Mouse (Mus musculus) hindbrain, embryonic 10.5 days (tissue): Measurements from ENCODE around the gene Nf1. TPM values are rescaled to one million over a fixed set of nuclear protein-coding genes. Genes with fewer than 3 reads are reported as not detected.

Experiments used
- DNase-seq: peaks from one replicate; pipeline ENCODE4 v3.0.0-alpha.2; 2017; ENCODE audit warnings: low spot score
- H3K27ac ChIP-seq: fragments of 300-500 bp; sonication (generic); 2 replicates; pipeline ENCODE4 v1.5.1; 2016; ENCODE audit warnings: mild to moderate bottlenecking, moderate library complexity
- H3K27me3 ChIP-seq: fragments of 300-500 bp; sonication (generic); 2 replicates; pipeline ENCODE4 v1.6.1; 2016; ENCODE audit warnings: mild to moderate bottlenecking; ENCODE audit not compliant: poor library complexity, insufficient read depth, severe bottlenecking
- H3K36me3 ChIP-seq: fragments of 300-500 bp; sonication (generic); 2 replicates; pipeline ENCODE4 v1.6.1; 2016; ENCODE audit warnings: mild to moderate bottlenecking, moderate library complexity
- H3K4me1 ChIP-seq: fragments of 300-500 bp; sonication (generic); replicated peaks from 2 replicates; pipeline ENCODE4 v1.6.1; 2016; ENCODE audit warnings: mild to moderate bottlenecking
- H3K4me3 ChIP-seq: fragments of 300-500 bp; sonication (generic); 2 replicates; pipeline ENCODE4 v1.5.1; 2016; ENCODE audit warnings: mild to moderate bottlenecking, moderate library complexity
- H3K9me3 ChIP-seq: fragments of 300-500 bp; sonication (generic); 2 replicates; pipeline ENCODE4 v1.6.1; 2016; ENCODE audit warnings: mild to moderate bottlenecking, moderate library complexity
- WGBS: fragments of 180-500 bp; shearing (Covaris S2); methylation state at CpG from one replicate; pipeline ENCODE4 v1.1.7; 2016; 5-methylcytosine and 5-hydroxymethylcytosine counted together
- polyA plus RNA-seq: library from polyadenylated mRNA; unstranded; fragments of >200 nt; fragmentation: Nextera tagmentation; extraction: Ambion mirVana; gene quantifications from 2 replicates; pipeline ENCODE4 v1.2.1, GENCODE M21; 2016

The Nf1 gene
- polyA plus RNA-seq, 1 experiment from 2014 or later: 5.5 TPM

DNA sequence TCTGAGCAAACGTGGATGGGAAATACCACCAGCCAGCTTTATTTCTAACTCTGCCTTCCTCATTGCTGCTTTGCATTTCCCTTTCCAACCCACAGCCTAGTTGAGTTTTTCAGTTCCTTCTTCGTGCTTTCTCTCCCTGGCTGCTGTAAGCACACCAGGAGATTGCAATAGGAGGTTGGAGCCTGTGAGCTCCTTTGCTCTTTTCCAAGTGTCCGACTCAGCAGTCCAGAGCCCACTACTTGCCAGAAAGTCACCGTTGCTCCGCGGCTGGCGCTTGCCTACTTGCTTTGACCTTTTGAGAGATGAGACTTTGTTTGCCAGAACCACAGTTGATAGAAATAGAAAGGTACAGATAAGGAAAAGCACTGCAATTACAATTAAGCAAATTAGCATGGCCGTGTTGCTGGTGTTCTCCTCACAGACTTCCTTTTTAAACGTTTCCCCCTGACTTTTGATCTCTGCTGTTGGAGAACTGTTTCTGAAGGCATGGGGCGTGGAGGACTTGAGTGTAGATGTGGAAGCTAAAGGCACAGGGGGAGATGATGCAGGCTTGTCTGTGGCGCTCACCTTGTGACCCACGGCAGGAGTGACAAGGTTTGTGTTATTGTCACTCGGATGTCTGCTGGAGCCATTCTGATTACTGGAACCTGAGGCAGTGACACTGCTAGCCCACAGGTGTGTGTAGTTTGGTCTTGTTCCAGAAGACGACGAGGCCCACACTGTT, 187.7 kb downstream of the Nf1 start:
- Histone ChIP-seq H3K27me3 (no peaks in the 10 kb centered on the region), H3K36me3 (peaks cover 52% of the 10 kb centered on the region), H3K4me1 (no peaks in the 10 kb centered on the region), H3K9me3 (no peaks in the 10 kb centered on the region), H3K4me3 (no peak overlapping the region), H3K27ac (no peak overlapping the region)
- 85% methylated on average over 15 of the region's 15 CpGs for WGBS
- no peak for DNase-seq

DNA sequence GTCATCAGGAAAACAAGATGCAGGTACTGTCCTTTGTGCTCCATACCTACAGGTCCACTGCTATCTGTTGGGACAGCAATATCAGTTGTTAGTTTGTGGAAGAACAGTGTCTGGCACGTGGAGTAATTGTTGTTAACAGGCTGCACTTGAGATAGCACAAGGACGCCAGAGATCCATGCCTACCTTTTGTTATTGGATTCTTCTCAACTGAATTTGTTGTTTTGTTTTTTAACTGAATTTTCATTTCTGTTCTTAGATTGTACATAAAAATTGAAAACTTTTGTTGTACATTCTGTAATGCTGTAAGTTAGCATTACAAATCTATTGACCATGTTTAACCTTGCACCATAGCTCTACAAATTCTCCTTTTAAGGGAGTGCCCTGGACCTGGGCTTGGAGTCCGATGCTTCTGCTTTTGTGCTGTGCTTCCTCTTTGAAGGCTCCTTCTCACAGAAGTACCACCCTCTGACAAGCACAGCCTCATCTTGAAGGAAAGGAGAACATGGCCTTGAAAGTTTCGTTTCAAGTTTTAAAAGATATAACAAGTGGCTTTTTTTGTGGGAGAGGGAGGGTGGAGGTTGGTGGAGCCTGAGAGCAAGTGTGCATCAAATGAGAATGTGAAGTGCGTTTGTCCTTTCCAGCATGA, 188.4 kb downstream of the Nf1 start:
- DNase-seq: no peak

DNA sequence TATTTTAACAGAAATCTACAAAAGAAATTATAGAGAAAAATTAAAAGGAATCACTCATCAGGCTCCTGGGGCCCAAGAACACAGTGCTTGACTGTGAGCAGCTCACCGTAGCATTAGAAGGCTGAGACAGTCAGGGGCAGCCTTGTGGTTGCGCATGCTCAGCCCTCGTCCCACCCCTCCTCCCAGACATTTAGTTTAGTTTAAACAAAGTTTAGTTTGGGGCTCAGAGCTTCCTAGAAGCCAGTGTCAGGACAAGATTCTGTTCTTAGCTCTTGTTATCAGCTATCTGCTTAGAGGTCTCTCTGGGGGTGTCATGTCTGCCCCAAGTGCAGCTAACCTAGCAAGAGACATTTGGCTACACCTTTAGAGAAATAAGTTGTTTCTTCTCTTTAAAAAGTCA, 189.1 kb downstream of the Nf1 start:
- 94% methylated on average over 3 of the region's 3 CpGs for WGBS
- H3K36me3 ChIP-seq: peaks cover 59% of the 10 kb centered on the region
- no peak for DNase-seq

More for the DNA sequence above, 188.4 kb downstream of the Nf1 start:
- no peaks in the 10 kb centered on the region for H3K9me3 ChIP-seq
- WGBS: 92% methylated on average over 5 of the region's 5 CpGs
- H3K4me1 ChIP-seq: no peaks in the 10 kb centered on the region
- H3K27ac ChIP-seq: no peak overlapping the region
- H3K36me3 ChIP-seq: peaks cover 55% of the 10 kb centered on the region
- H3K4me3 ChIP-seq: no peak overlapping the region
- H3K27me3 ChIP-seq: no peaks in the 10 kb centered on the region

DNA sequence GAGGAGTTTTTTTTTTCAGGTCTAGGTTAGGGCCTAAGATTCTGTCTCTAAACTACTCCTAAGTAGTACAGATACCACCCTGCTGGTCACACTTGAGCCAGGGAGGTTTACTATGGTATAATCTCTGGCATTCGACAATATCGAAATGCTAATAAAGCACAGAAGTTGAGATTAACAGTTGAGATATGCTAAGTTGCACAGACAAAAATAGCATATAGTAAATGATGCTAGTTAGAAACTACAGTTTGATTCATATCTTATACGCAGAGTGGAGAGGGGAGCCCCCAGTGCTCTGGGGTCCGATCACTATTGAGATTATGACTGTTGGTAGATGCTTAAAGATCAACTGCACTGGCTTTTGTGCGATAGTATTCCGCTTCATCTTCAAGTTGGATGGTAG, 189.7 kb downstream of the Nf1 start:
- no peak for DNase-seq
- Histone ChIP-seq H3K4me1 (no peaks in the 10 kb centered on the region), H3K4me3 (no peak overlapping the region), H3K36me3 (peaks cover 58% of the 10 kb centered on the region), H3K27me3 (no peaks in the 10 kb centered on the region), H3K9me3 (no peaks in the 10 kb centered on the region), H3K27ac (no peak overlapping the region)
- 97% methylated on average over 6 of the region's 6 CpGs for WGBS

More for the DNA sequence above, 189.1 kb downstream of the Nf1 start:
- H3K9me3 ChIP-seq: no peaks in the 10 kb centered on the region
- H3K4me3 ChIP-seq: no peak overlapping the region
- H3K27me3 ChIP-seq: no peaks in the 10 kb centered on the region
- no peak overlapping the region for H3K27ac ChIP-seq
- H3K4me1 ChIP-seq: no peaks in the 10 kb centered on the region

DNA sequence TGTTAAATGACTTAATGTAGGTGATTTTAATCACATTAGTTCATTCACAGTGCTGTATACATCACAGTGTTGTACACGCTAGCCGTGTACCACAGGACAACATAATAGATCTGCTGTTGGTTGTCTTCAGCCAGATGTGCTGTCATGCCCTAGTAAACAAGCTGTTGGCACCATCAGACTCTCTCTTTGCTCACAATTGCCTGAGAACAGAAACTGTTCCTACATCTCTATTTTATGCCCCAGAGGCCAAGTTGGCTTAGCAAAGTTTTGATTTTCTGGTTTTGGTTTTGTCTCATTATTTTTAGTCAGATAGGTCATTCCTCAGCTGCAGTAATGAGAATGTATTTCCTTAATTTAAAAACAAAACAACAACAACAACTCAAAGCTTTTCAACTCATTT, 190.2 kb downstream of the Nf1 start:
- no peaks in the 10 kb centered on the region for H3K27me3 ChIP-seq
- DNase-seq: no peak
- no peak overlapping the region for H3K27ac ChIP-seq
- no peak overlapping the region for H3K4me3 ChIP-seq
- peaks cover 56% of the 10 kb centered on the region for H3K36me3 ChIP-seq
- H3K9me3 ChIP-seq: no peaks in the 10 kb centered on the region
- no peaks in the 10 kb centered on the region for H3K4me1 ChIP-seq
- WGBS: 89% methylated on average over 2 of the region's 2 CpGs

DNA sequence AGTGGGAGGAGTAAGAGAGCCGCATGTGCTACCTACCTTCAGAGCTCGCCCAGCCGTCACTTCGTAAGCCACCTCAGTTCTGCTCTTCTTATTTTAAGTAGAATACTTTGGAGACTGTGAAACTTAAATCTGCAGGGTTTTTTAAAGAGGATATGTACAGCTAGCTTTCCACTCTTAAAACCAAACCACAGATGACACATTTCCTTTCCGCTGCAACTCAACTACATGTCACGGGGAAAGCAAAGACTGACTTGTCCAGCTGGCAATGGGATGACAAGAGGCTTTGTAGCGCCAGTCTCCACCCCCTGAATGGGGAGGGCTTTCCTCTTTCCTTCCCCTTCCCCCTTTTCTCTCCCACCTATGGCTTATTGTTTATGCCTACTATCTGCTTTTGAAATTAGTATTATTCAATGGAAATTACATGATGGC, 190.9 kb downstream of the Nf1 start, which contains the start of the genes Evi2 and Evi2a:
Evi2 (minus strand) TSS at position 257 of the 429 bp plus-strand sequence.
Evi2a (minus strand) TSS at position 277 of the 429 bp plus-strand sequence.
- H3K36me3 ChIP-seq: peaks cover 51% of the 10 kb centered on the region
- H3K4me1 ChIP-seq: no peaks in the 10 kb centered on the region
- H3K27me3 ChIP-seq: no peaks in the 10 kb centered on the region
- H3K27ac ChIP-seq: no peak within 1 kb of the TSS
- 88% methylated on average over 7 of the region's 7 CpGs for WGBS
- no peak within 1 kb of the TSS for H3K4me3 ChIP-seq
- no peak for DNase-seq
- no peaks in the 10 kb centered on the region for H3K9me3 ChIP-seq

DNA sequence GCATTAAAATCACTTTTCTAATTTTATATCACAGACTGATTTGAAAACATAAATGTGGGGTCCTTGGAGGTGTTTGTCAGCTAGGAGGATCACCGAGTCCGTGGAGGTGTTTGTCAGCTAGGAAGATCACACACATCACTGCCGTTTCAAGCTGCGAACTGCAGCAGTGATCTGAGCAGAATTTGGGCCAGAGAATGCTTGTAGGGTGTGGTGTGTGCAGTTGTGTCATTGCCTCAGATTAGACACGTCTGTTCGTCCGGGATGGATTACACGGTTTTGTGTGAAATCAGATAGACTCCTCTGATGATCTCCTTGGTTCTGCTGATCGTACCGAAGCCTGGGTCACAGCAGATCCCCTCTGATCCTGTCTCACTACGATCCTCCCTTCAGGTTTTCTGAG, 191.3 kb downstream of the Nf1 start:
- no peaks in the 10 kb centered on the region for H3K9me3 ChIP-seq
- DNase-seq: no peak
- H3K27me3 ChIP-seq: no peaks in the 10 kb centered on the region
- WGBS: 94% methylated on average over 11 of the region's 11 CpGs
- no peaks in the 10 kb centered on the region for H3K4me1 ChIP-seq
- H3K4me3 ChIP-seq: no peak overlapping the region
- no peak overlapping the region for H3K27ac ChIP-seq
- peaks cover 53% of the 10 kb centered on the region for H3K36me3 ChIP-seq

DNA sequence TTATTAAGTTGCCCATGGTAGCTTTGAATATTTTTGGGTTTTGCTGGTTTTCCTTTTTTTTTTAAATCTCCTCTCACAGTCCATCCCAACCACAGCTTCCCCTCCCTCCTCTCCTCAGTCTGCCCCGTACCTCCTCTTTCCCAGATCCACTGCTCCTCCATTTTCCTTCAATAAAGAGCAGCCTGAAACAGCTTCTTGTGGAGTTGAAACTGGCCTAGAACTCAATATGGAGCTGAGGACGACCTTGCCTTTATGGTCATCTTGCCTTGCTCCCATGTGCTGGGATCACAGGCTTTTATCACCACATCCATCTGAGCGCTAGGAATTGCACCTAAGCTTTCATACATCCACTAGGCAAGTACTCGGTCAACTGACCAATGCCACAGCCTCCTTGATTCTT, 192.0 kb downstream of the Nf1 start:
- H3K36me3 ChIP-seq: peaks cover 59% of the 10 kb centered on the region
- no peak overlapping the region for H3K27ac ChIP-seq
- no peak overlapping the region for H3K4me3 ChIP-seq
- H3K27me3 ChIP-seq: no peaks in the 10 kb centered on the region
- WGBS: 90% methylated on average over 4 of the region's 4 CpGs
- no peak for DNase-seq
- H3K4me1 ChIP-seq: no peaks in the 10 kb centered on the region
- H3K9me3 ChIP-seq: no peaks in the 10 kb centered on the region

DNA sequence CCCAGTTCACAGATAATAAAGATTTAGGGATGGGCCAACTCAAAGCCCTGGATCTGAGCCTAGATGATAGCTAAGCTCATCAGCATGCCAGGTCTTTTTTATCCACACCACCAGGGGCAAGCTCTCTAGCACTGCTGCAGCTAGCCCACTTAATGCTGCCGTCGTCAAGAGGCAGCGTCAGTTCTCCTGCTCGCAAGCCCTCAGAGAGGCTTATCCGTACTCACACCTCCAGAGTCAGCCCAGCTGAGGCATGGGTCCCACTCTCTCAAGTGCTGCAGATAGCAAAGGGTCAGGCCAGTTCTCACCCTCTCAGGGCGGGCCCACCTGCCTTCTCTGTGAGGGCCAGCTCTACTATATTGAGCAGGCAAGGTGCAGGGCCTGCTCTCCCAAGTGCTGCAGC, 193.8 kb downstream of the Nf1 start:
- Histone ChIP-seq H3K27ac (no peak overlapping the region), H3K36me3 (peaks cover 62% of the 10 kb centered on the region), H3K4me3 (no peak overlapping the region), H3K9me3 (no peaks in the 10 kb centered on the region), H3K4me1 (no peaks in the 10 kb centered on the region), H3K27me3 (no peaks in the 10 kb centered on the region)
- WGBS: 92% methylated on average over 6 of the region's 6 CpGs
- no peak for DNase-seq

DNA sequence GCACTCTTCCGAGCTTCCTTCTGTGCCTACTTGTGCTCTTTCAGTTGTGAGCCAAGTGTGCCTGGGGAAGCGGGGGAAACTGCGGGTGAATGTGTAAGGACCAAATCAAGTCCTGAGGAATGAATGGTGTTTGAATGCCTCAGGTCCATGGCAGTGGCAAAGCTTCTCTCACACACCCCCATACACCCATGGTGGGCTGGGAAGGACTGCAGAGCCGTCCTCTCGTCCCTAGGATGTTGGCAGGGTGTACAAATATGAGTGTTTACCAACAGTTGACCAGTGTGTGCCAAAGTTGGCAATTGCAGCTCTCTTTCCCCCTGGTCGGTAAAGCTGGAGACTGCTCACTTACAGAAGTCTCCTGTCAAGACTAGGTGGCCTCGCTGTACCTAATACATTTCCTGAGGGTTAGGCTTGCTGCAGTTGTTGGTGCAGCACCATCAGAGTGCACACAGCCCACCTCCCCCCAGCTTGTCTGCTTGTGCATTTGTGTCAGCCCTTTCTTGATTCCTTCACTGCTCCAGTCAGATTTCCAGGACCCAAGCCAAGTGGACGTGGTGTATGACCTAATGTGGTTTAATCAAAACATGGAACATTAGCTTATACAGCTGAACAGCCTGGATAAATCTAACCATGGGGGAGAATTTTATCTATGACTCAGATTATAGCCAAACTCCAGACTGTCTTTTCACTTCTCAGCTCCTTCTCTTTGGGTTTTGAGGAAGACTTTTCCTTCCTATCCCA, 194.6 kb downstream of the Nf1 start:
- 91% methylated on average over 8 of the region's 8 CpGs for WGBS
- Histone ChIP-seq H3K4me3 (no peak overlapping the region), H3K27ac (no peak overlapping the region), H3K9me3 (no peaks in the 10 kb centered on the region), H3K4me1 (no peaks in the 10 kb centered on the region), H3K36me3 (peaks cover 63% of the 10 kb centered on the region), H3K27me3 (no peaks in the 10 kb centered on the region)
- DNase-seq: no peak

DNA sequence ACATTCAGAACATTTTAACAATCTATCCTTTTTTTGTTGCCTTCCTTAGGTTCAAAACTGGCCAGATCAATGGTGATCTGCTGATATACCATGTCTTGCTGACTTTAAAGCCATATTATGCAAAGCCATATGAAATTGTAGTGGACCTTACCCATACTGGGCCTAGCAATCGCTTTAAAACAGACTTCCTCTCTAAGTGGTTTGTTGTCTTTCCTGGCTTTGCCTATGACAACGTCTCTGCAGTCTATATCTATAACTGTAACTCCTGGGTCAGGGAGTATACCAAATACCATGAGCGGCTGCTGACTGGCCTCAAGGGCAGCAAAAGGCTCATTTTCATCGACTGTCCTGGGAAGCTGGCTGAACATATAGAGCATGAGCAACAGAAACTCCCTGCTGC, 196.1 kb downstream of the Nf1 start:
- H3K9me3 ChIP-seq: no peaks in the 10 kb centered on the region
- H3K36me3 ChIP-seq: peaks cover 71% of the 10 kb centered on the region
- 92% methylated on average over 4 of the region's 4 CpGs for WGBS
- DNase-seq: no peak
- no peak overlapping the region for H3K4me3 ChIP-seq
- H3K4me1 ChIP-seq: no peaks in the 10 kb centered on the region
- no peaks in the 10 kb centered on the region for H3K27me3 ChIP-seq
- no peak overlapping the region for H3K27ac ChIP-seq

DNA sequence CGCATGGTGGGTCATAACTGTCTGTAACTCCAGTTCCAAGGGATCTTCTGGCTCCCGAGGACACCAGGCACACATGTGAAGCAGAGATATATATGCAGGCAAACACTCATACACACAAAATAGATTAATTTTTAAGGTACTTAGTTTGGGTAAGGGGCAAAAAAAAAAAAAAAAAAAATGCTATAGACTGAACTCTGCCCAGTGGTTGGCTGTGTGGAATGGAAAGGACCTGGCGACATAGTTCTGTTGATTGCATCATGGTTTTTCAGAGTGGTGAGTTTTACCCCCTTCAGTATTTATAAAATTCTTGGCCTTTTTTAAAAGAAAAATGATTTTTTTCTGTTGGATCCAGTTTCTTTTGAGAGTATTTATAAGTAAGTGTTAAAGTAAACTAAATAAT, 196.8 kb downstream of the Nf1 start:
- no peak for DNase-seq
- Histone ChIP-seq H3K4me3 (no peak overlapping the region), H3K27me3 (no peaks in the 10 kb centered on the region), H3K9me3 (no peaks in the 10 kb centered on the region), H3K27ac (no peak overlapping the region), H3K4me1 (no peaks in the 10 kb centered on the region), H3K36me3 (peaks cover 73% of the 10 kb centered on the region)
- WGBS: 97% methylated on average over 3 of the region's 3 CpGs

DNA sequence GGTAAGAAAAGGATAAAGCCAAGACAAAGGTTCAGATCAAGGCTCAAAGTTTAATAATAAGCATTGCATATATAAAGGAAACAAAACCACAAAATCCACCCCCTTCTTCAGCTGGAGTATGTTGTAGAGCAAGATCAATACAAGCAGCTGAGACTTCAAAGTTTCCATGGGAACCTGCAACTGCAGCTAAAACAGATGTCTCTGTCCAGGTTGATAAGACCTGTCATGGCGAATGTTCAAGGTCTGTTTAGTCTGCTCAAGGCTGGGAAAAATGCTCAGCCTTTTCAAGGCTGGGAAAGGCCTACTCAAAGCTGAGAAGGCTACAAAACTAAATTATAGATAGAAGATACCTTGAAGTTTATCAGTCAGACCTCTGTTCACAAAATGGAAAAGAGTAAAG, 213.1 kb downstream of the Nf1 start:
- H3K4me3 ChIP-seq: no peak overlapping the region
- 87% methylated on average over 1 of the region's 1 CpGs for WGBS
- peaks cover 97% of the 10 kb centered on the region for H3K36me3 ChIP-seq
- no peak for DNase-seq
- H3K9me3 ChIP-seq: no peaks in the 10 kb centered on the region
- H3K27me3 ChIP-seq: no peaks in the 10 kb centered on the region
- no peaks in the 10 kb centered on the region for H3K4me1 ChIP-seq
- H3K27ac ChIP-seq: no peak overlapping the region
